Mouse (Mus musculus): ENCODE results near the gene Csnk2a2.

GRCm38 (mm10) chr8:95441491-95442039, 48.3 kb downstream of the Csnk2a2 start:
- TF ChIP-seq POLR2A (IDR thresholded peaks at IDR 0.05; ENCODE audit: low read depth, low read length) (no peak), CTCF (conservative IDR thresholded peaks at IDR 0.05; ENCODE audit: insufficient read depth, insufficient read length, low read depth, low read length) (no peak)
